Mouse (Mus musculus) olfactory bulb, adult 2 months (tissue): ENCODE measurements at regions not wholly inside any gene's neighbourhood (a gene's known extent, or its start where the extent isn't known, plus 50 kb on each side); places are given as distances from the start of the nearest gene placed in this dataset.

Source experiments
- H3K27ac ChIP-seq: fragments of 200-500 bp; 2 replicates; pipeline ENCODE4 v1.5.1; 2012; ENCODE audit warnings: low read depth, low read length; ENCODE audit not compliant: insufficient read depth
- H3K4me1 ChIP-seq: fragments of 200-500 bp; 2 replicates; pipeline ENCODE4 v1.6.1; 2012; ENCODE audit warnings: low read length; ENCODE audit not compliant: control insufficient read depth, insufficient read depth
- H3K4me3 ChIP-seq: fragments of 200-500 bp; 2 replicates; pipeline ENCODE4 v1.5.1; 2012; ENCODE audit warnings: mild to moderate bottlenecking, low read depth, low read length, moderate library complexity; ENCODE audit not compliant: insufficient read depth
- CTCF ChIP-seq: fragments of 200-500 bp; IDR thresholded peaks from 2 replicates; pipeline ENCODE4 v1.5.1; 2012; ENCODE audit warnings: low read depth, mild to moderate bottlenecking, low read length, moderate library complexity; ENCODE audit not compliant: insufficient read depth
- POLR2A ChIP-seq: fragments of 200-500 bp; IDR thresholded peaks from 2 replicates; pipeline ENCODE4 v1.6.1; 2012; ENCODE audit warnings: mild to moderate bottlenecking, low read depth, low read length, moderate library complexity; ENCODE audit not compliant: insufficient read depth
- WGBS: fragments of 180-500 bp; shearing (Covaris S2); methylation state at CpG from one replicate; pipeline ENCODE4 v1.1.7; 2018; 5-methylcytosine and 5-hydroxymethylcytosine counted together

GRCm38 (mm10) chr10:99531104-99531503 lies 228.4 kb downstream of the Csl start:
- Histone ChIP-seq H3K27ac (no peak overlapping the region), H3K4me3 (no peak overlapping the region), H3K4me1 (0 out of 2 replicates have a peak, but pooled peaks cover 2% of the 10 kb centered on the region)
- TF ChIP-seq CTCF (no peak), POLR2A (no peak)

- TF ChIP-seq CTCF (no peak), POLR2A (no peak)
- Histone ChIP-seq H3K4me3 (no peak overlapping the region), H3K4me1 (0 out of 2 replicates have a peak, but pooled peaks cover 2% of the 10 kb centered on the region), H3K27ac (no peak overlapping the region)
Observed at GRCm38 (mm10) chr10:99531556-99531955, 227.9 kb downstream of the Csl start.

- no peak overlapping the region for H3K4me3 ChIP-seq
- TF ChIP-seq POLR2A (no peak), CTCF (no peak)
- H3K4me1 ChIP-seq, result 0 out of 2 replicates have a peak, but pooled peaks cover 2% of the 10 kb centered on the region
- WGBS, result 41% methylated on average over 7 of the region's 7 CpGs
- no peak overlapping the region for H3K27ac ChIP-seq
Observed at GRCm38 (mm10) chr10:99531992-99532391, 227.5 kb downstream of the Csl start.

- H3K4me1 ChIP-seq, result 0 out of 2 replicates have a peak, but pooled peaks cover 2% of the 10 kb centered on the region
- WGBS, result 57% methylated on average over 3 of the region's 3 CpGs
- no peak overlapping the region for H3K4me3 ChIP-seq
- TF ChIP-seq CTCF (no peak), POLR2A (no peak)
- no peak overlapping the region for H3K27ac ChIP-seq
Observed at GRCm38 (mm10) chr10:99532697-99533119, 226.8 kb downstream of the Csl start.

- 69% methylated on average over 4 of the region's 4 CpGs for WGBS
- Histone ChIP-seq H3K4me1 (0 out of 2 replicates have a peak, but pooled peaks cover 2% of the 10 kb centered on the region), H3K4me3 (no peak overlapping the region), H3K27ac (no peak overlapping the region)
- no peak for TF ChIP-seq POLR2A
- TF ChIP-seq CTCF, result no peak
Observed at GRCm38 (mm10) chr10:99533468-99533867, 226.0 kb downstream of the Csl start.

GRCm38 (mm10) chr10:99534237-99534636 lies 225.2 kb downstream of the Csl start:
- H3K27ac ChIP-seq, result no peak overlapping the region
- 0 out of 2 replicates have a peak, but pooled peaks cover 2% of the 10 kb centered on the region for H3K4me1 ChIP-seq
- no peak for TF ChIP-seq POLR2A
- no peak for TF ChIP-seq CTCF
- WGBS, result 77% methylated on average over 7 of the region's 7 CpGs
- no peak overlapping the region for H3K4me3 ChIP-seq

- Histone ChIP-seq H3K4me3 (no peak overlapping the region), H3K4me1 (no peaks in the 10 kb centered on the region), H3K27ac (no peak overlapping the region)
- no peak for TF ChIP-seq POLR2A
- TF ChIP-seq CTCF, result no peak
- 75% methylated on average over 5 of the region's 5 CpGs for WGBS
Observed at GRCm38 (mm10) chr10:99538639-99539038, 220.8 kb downstream of the Csl start.

GRCm38 (mm10) chr10:99552373-99552772 lies 207.1 kb downstream of the Csl start:
- no peaks in the 10 kb centered on the region for H3K4me1 ChIP-seq
- no peak overlapping the region for H3K27ac ChIP-seq
- no peak overlapping the region for H3K4me3 ChIP-seq
- 86% methylated on average over 4 of the region's 4 CpGs for WGBS
- no peak for TF ChIP-seq CTCF
- TF ChIP-seq POLR2A, result no peak

GRCm38 (mm10) chr10:99552836-99553540 lies 206.5 kb downstream of the Csl start:
- TF ChIP-seq CTCF (no peak), POLR2A (no peak)
- Histone ChIP-seq H3K4me1 (no peaks in the 10 kb centered on the region), H3K27ac (no peak overlapping the region), H3K4me3 (no peak overlapping the region)
- WGBS, result 89% methylated on average over 12 of the region's 12 CpGs
